Mouse (Mus musculus) CH12.LX (cell line): ENCODE results near the gene Xcl1. TPM values are rescaled to one million over a fixed set of nuclear protein-coding genes. Genes with fewer than 3 reads are reported as not detected.

Experiments used
- DNase-seq: peaks from one replicate; pipeline ENCODE4 v3.0.0-alpha.2; 2013; ENCODE audit errors: extremely low read depth
- H3K27ac ChIP-seq: 2 replicates; pipeline ENCODE4 v1.5.1; 2012; ENCODE audit warnings: low read depth, mild to moderate bottlenecking, control low read depth, moderate library complexity; ENCODE audit not compliant: insufficient read depth
- H3K27me3 ChIP-seq: replicated peaks from 2 replicates; pipeline ENCODE3; 2012; ENCODE audit warnings: inconsistent platforms
- H3K36me3 ChIP-seq, 2 experiments: replicated peaks in 1 of 2; 2 replicates each; pipeline versions ENCODE3 to v1.6.1; 2012; ENCODE audit warnings: inconsistent platforms in 1 of 2, low read length in 1 of 2, mild to moderate bottlenecking in 1 of 2, mixed read lengths in 1 of 2, moderate library complexity in 1 of 2; ENCODE audit not compliant: control insufficient read depth in 1 of 2, insufficient read depth in 1 of 2
- H3K4me1 ChIP-seq, 2 experiments: 2 replicates each; pipeline ENCODE4 v1.6.1; 2012; ENCODE audit warnings: inconsistent platforms in 1 of 2, moderate library complexity in 1 of 2; ENCODE audit not compliant: insufficient read depth in 2 of 2, control insufficient read depth in 1 of 2
- H3K4me2 ChIP-seq: 2 replicates; pipeline ENCODE4 v1.6.1; 2012; ENCODE audit warnings: low read depth, mild to moderate bottlenecking, control low read depth; ENCODE audit not compliant: poor library complexity, insufficient read depth, severe bottlenecking
- H3K4me3 ChIP-seq, 3 experiments: fragments of 150-350 bp in 1 of 3; sonication (generic) in 1 of 3; replicated peaks in 1 of 3; 2 replicates each; pipeline versions ENCODE3 to v1.5.1; 2011 to 2012; ENCODE audit warnings: low read depth in 2 of 3, low read length in 2 of 3, mild to moderate bottlenecking in 2 of 3, moderate library complexity in 2 of 3, control low read depth in 1 of 3, improper control_type of control experiment in 1 of 3, inconsistent platforms in 1 of 3, mixed read lengths in 1 of 3; ENCODE audit not compliant: poor library complexity in 1 of 3
- H3K79me2 ChIP-seq: replicated peaks from 2 replicates; pipeline ENCODE4 v1.6.1; 2012; ENCODE audit warnings: mild to moderate bottlenecking, moderate library complexity; ENCODE audit not compliant: control insufficient read depth, poor library complexity, insufficient read depth, severe bottlenecking; ENCODE audit errors: extremely low read depth
- H3K9ac ChIP-seq: 2 replicates; pipeline ENCODE4 v1.6.1; 2012; ENCODE audit warnings: low read depth, mild to moderate bottlenecking, control low read depth, moderate library complexity; ENCODE audit not compliant: insufficient read depth
- H3K9me3 ChIP-seq: replicated peaks from 2 replicates; pipeline ENCODE3; 2012; ENCODE audit warnings: low read length, inconsistent platforms, mixed read lengths
- BHLHE40 ChIP-seq: IDR thresholded peaks from 2 replicates; pipeline ENCODE4 v1.6.1; 2011; ENCODE audit warnings: mild to moderate bottlenecking, low read depth, low read length, improper control_type of control experiment
- E2F4 ChIP-seq: IDR thresholded peaks from 2 replicates; pipeline ENCODE4 v1.6.1; 2011; ENCODE audit warnings: low read depth, low read length, improper control_type of control experiment; ENCODE audit not compliant: insufficient replicate concordance
- EP300 ChIP-seq: IDR thresholded peaks from 2 replicates; pipeline ENCODE4 v1.6.1; 2011; ENCODE audit warnings: low read length, improper control_type of control experiment
- GABPA ChIP-seq: IDR thresholded peaks from 2 replicates; pipeline ENCODE4 v1.6.1; 2012; ENCODE audit warnings: low read depth, low read length, improper control_type of control experiment, inconsistent platforms; ENCODE audit not compliant: insufficient replicate concordance
- HCFC1 ChIP-seq: IDR thresholded peaks from 2 replicates; pipeline ENCODE4 v1.6.1; 2012; ENCODE audit warnings: low read depth, mild to moderate bottlenecking, inconsistent platforms, low read length, improper control_type of control experiment
- IRF4 ChIP-seq: IDR thresholded peaks from 2 replicates; pipeline ENCODE4 v1.6.1; 2014; ENCODE audit warnings: low read depth, mild to moderate bottlenecking, inconsistent platforms, low read length, improper control_type of control experiment
- KAT2A ChIP-seq: IDR thresholded peaks from 2 replicates; pipeline ENCODE4 v1.6.1; 2012; ENCODE audit warnings: low read length, improper control_type of control experiment, inconsistent platforms; ENCODE audit not compliant: insufficient replicate concordance
- MAFK ChIP-seq: IDR thresholded peaks from 2 replicates; pipeline ENCODE4 v1.6.1; 2011; ENCODE audit warnings: low read length, improper control_type of control experiment; ENCODE audit not compliant: insufficient replicate concordance
- MAX ChIP-seq: IDR thresholded peaks from 2 replicates; pipeline ENCODE4 v1.6.1; 2011; ENCODE audit warnings: low read length, improper control_type of control experiment
- NRF1 ChIP-seq: IDR thresholded peaks from 2 replicates; pipeline ENCODE4 v1.6.1; 2014; ENCODE audit warnings: low read depth, mild to moderate bottlenecking, inconsistent platforms, low read length, improper control_type of control experiment, moderate library complexity
- POLR2AphosphoS2 ChIP-seq: IDR thresholded peaks from 2 replicates; pipeline ENCODE4 v1.6.1; 2011; ENCODE audit warnings: low read depth, low read length, improper control_type of control experiment
- RAD21 ChIP-seq: IDR thresholded peaks from 2 replicates; pipeline ENCODE4 v1.6.1; 2011; ENCODE audit warnings: low read depth, mild to moderate bottlenecking, low read length, improper control_type of control experiment, moderate library complexity
- SIN3A ChIP-seq: IDR thresholded peaks from 2 replicates; pipeline ENCODE4 v1.6.1; 2012; ENCODE audit warnings: low read length, improper control_type of control experiment, inconsistent platforms
- USF1 ChIP-seq: IDR thresholded peaks from 2 replicates; pipeline ENCODE4 v1.6.1; 2014; ENCODE audit warnings: low read depth, mild to moderate bottlenecking, inconsistent platforms, low read length, improper control_type of control experiment
- ZC3H11A ChIP-seq: IDR thresholded peaks from 2 replicates; pipeline ENCODE4 v1.6.1; 2012; ENCODE audit warnings: low read depth, mild to moderate bottlenecking, inconsistent platforms, low read length, improper control_type of control experiment
- ZKSCAN1 ChIP-seq: IDR thresholded peaks from 2 replicates; pipeline ENCODE4 v1.6.1; 2012; ENCODE audit warnings: low read depth, inconsistent platforms, low read length, improper control_type of control experiment, borderline replicate concordance
- dilution Hi-C: fragments of 300-500 bp; cut with MboI; formaldehyde crosslinking; loops from 2 replicates; pipeline ENCODE4 v1.14.3; 2020; ENCODE audit warnings: low sequenced_read_pairs; ENCODE audit not compliant: extremely low pct_unique_long_range_greater_than_20kb, extremely low pct_ligation_motif_present
- in situ Hi-C: fragments of 300-500 bp; cut with MboI; formaldehyde crosslinking; loops from 3 replicates; pipeline ENCODE4 v1.14.3; 2019; ENCODE audit warnings: low sequenced_read_pairs, low pct_ligation_motif_present, low pct_unique_long_range_greater_than_20kb, mixed read lengths
- polyA plus RNA-seq: library from polyadenylated mRNA; unstranded; fragments of >175 nt; gene quantifications from 2 replicates; pipeline ENCODE4 v1.2.1, GENCODE M21; 2012; ENCODE audit warnings: low read depth; ENCODE audit not compliant: insufficient read length
- total RNA-seq, 2 experiments: library from RNA; depleted of rRNA; stranded (reverse); fragments of 300-350 nt in 1 of 2; fragments of >200 nt in 1 of 2; gene quantifications; 2 replicates each; pipeline ENCODE4 v1.2.3; 2012 to 2014

Xcl1 gene
- total and polyA plus RNA-seq, 3 experiments = 0.46 to 0.68 TPM; not detected in 1

- Histone ChIP-seq H3K27me3 (no peaks in the 10 kb centered on the region), H3K79me2 (no peaks in the 10 kb centered on the region), H3K9ac (no peak overlapping the region), H3K4me1 (peaks cover 0 to 5% of the 10 kb centered on the region in 2 experiments; a peak in 1 of 4 replicates), H3K9me3 (no peaks in the 10 kb centered on the region), H3K4me3 (no peak overlapping the region), H3K27ac (no peak overlapping the region), H3K4me2 (no peak overlapping the region), H3K36me3 (no peaks in the 10 kb centered on the region)
- in situ Hi-C loops = loop anchor here (25.0 kb wide), 1 partner anchor 535 kb away; no protein-coding TSS in a partner anchor
- dilution Hi-C loops = no loop called here
- DNase-seq = no peak
- TF ChIP-seq ZKSCAN1 (no peak), NRF1 (no peak), RAD21 (no peak), GABPA (no peak), POLR2AphosphoS2 (no peak), KAT2A (no peak), EP300 (no peak), ZC3H11A (no peak), HCFC1 (no peak)
Observed at GRCm38 (mm10) chr1:164897163-164897817, 38.0 kb downstream of the Xcl1 start.

- Histone ChIP-seq H3K4me1 (peaks cover 0 to 5% of the 10 kb centered on the region in 2 experiments; a peak in 1 of 4 replicates), H3K9ac (no peak overlapping the region), H3K36me3 (no peaks in the 10 kb centered on the region), H3K27me3 (no peaks in the 10 kb centered on the region), H3K27ac (no peak overlapping the region), H3K79me2 (no peaks in the 10 kb centered on the region), H3K9me3 (no peaks in the 10 kb centered on the region), H3K4me3 (no peak overlapping the region), H3K4me2 (no peak overlapping the region)
- DNase-seq = no peak
- dilution Hi-C loops (no loop called here), in situ Hi-C loops (loop anchor here (25.0 kb wide), 1 partner anchor 534 kb away; no protein-coding TSS in a partner anchor)
- TF ChIP-seq HCFC1 = no peak
- no peak for TF ChIP-seq BHLHE40
- TF ChIP-seq E2F4 = no peak
- TF ChIP-seq USF1 = no peak
- no peak for TF ChIP-seq IRF4
- no peak for TF ChIP-seq MAFK
- TF ChIP-seq MAX = no peak
- TF ChIP-seq SIN3A = no peak
Observed at GRCm38 (mm10) chr1:164896211-164897145, 38.8 kb downstream of the Xcl1 start.
